Mouse (Mus musculus) lung, postnatal 0 days (tissue): ENCODE results near the gene Vezt. TPM values are rescaled to one million over a fixed set of nuclear protein-coding genes. Genes with fewer than 3 reads are reported as not detected.

Experiments
- ATAC-seq: fragments of 200-750 bp; cut with Nextera tagmentation; 2 replicates; pipeline ENCODE4 v1.8.0; 2017; ENCODE audit warnings: moderate library complexity
- DNase-seq: peaks from one replicate; pipeline ENCODE4 v3.0.0-alpha.2; 2016; ENCODE audit warnings: low spot score
- H3K27ac ChIP-seq: fragments of 300-500 bp; sonication (generic); 2 replicates; pipeline ENCODE4 v1.5.1; 2014; ENCODE audit warnings: antibody characterized with exemption, mild to moderate bottlenecking, low read length, mixed read lengths
- H3K27me3 ChIP-seq: fragments of 300-500 bp; sonication (generic); replicated peaks from 2 replicates; pipeline ENCODE4 v1.6.1; 2014; ENCODE audit warnings: low read length, mixed read lengths; ENCODE audit not compliant: insufficient read depth
- H3K36me3 ChIP-seq: fragments of 300-500 bp; sonication (generic); 2 replicates; pipeline ENCODE4 v1.6.1; 2014; ENCODE audit warnings: low read length, mixed read lengths; ENCODE audit not compliant: insufficient read depth
- H3K4me1 ChIP-seq: fragments of 300-500 bp; sonication (generic); 2 replicates; pipeline ENCODE4 v1.6.1; 2014; ENCODE audit warnings: antibody characterized with exemption, low read depth, low read length, mixed read lengths; ENCODE audit not compliant: insufficient read depth
- H3K4me2 ChIP-seq: fragments of 300-500 bp; sonication (generic); replicated peaks from 2 replicates; pipeline ENCODE4 v1.6.1; 2014; ENCODE audit warnings: low read depth, mild to moderate bottlenecking, low read length, moderate library complexity, mixed read lengths
- H3K4me3 ChIP-seq: fragments of 300-500 bp; sonication (generic); 2 replicates; pipeline ENCODE4 v1.5.1; 2014; ENCODE audit warnings: low read depth, low read length
- H3K9ac ChIP-seq: fragments of 300-500 bp; sonication (generic); replicated peaks from 2 replicates; pipeline ENCODE4 v1.6.1; 2014; ENCODE audit warnings: low read depth, mild to moderate bottlenecking
- H3K9me3 ChIP-seq: fragments of 300-500 bp; sonication (generic); 2 replicates; pipeline ENCODE4 v1.6.1; 2016; ENCODE audit warnings: low read length, mixed read lengths
- CTCF ChIP-seq: IDR thresholded peaks from 2 replicates; pipeline ENCODE4 v1.5.1; 2016; ENCODE audit warnings: antibody characterized with exemption, mild to moderate bottlenecking
- EP300 ChIP-seq: IDR thresholded peaks from 2 replicates; pipeline ENCODE4 v1.6.1; 2016; ENCODE audit warnings: antibody characterized with exemption, mild to moderate bottlenecking, control low read depth
- WGBS: fragments of 180-500 bp; shearing (Covaris S2); extraction: QIAGEN DNeasy Blood & Tissue Kit; methylation state at CpG from one replicate; pipeline ENCODE4 v1.1.7; 2014; 5-methylcytosine and 5-hydroxymethylcytosine counted together
- polyA plus RNA-seq: library from polyadenylated mRNA; unstranded; fragments of >200 nt; fragmentation: Nextera tagmentation; extraction: Ambion mirVana; gene quantifications from 2 replicates; pipeline ENCODE4 v1.2.1, GENCODE M21; 2015

The Vezt gene
- polyA plus RNA-seq, 1 experiment from 2014 or later, result 14.3 TPM

DNA sequence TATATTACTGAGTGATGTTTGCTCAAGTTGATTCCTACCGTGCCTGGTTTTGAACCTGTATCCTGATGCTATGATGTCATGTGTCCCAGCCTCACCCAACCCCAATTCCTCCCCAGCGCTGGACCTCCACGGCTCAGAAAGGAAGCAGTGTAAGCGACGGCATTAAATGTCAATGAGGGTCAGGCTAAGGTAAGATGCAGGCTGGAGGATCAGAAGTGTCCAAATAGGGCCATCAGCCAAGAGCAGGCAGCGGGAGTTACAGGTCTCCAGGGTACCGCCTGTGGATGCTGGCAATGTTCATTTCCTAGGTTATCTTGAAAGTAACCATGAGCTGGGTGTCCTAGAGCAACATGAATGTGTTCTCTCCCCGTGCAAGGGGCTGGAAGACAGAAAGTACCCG lies 104.2 kb downstream of the Vezt start:
- Histone ChIP-seq H3K9me3 (no peaks in the 10 kb centered on the region), H3K27ac (no peak overlapping the region), H3K4me3 (no peak overlapping the region), H3K36me3 (no peaks in the 10 kb centered on the region), H3K27me3 (no peaks in the 10 kb centered on the region), H3K4me2 (no peak overlapping the region), H3K9ac (no peak overlapping the region), H3K4me1 (no peaks in the 10 kb centered on the region)
- ATAC-seq (no peak), DNase-seq (no peak)
- no peak for TF ChIP-seq CTCF
- TF ChIP-seq EP300, result no peak
- WGBS, result 68% methylated on average over 9 of the region's 9 CpGs

DNA sequence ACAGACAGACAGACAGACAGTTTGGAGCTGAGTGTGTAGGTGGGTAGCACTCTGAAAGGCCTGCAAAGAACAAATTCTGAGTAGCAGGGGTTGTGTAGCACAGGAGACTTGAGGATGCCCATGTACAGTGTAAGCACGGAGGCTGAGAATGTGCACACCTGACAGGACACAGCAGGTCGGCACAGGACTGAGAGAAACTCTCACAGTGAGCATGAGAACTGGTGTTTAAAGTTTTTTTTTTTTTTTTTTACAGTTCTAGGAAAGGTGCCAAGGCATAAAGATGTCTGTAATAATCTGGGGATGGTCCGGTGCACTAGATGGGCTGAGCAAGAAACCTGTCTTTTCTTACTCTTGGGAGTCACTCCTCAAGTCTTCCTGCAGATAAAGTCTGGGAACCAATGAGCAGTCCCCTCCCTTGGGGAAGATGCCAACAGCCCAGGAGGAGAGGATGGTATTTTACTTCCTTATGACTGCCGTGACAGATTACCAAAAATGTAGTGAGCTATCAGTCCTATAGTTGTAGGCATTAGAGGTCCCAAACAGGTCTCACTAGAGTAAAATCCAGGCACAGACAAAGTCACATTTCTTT lies 105.3 kb downstream of the Vezt start:
- H3K27ac ChIP-seq, result no peak overlapping the region
- H3K36me3 ChIP-seq, result no peaks in the 10 kb centered on the region
- no peak overlapping the region for H3K4me2 ChIP-seq
- DNase-seq, result no peak
- no peaks in the 10 kb centered on the region for H3K27me3 ChIP-seq
- H3K4me1 ChIP-seq, result no peaks in the 10 kb centered on the region
- no peak for TF ChIP-seq CTCF
- no peak for TF ChIP-seq EP300
- no peaks in the 10 kb centered on the region for H3K9me3 ChIP-seq
- no peak overlapping the region for H3K4me3 ChIP-seq
- H3K9ac ChIP-seq, result no peak overlapping the region
- ATAC-seq, result no peak
- whole genome bisulfite sequencing, result 58% methylated on average over 4 of the region's 4 CpGs

DNA sequence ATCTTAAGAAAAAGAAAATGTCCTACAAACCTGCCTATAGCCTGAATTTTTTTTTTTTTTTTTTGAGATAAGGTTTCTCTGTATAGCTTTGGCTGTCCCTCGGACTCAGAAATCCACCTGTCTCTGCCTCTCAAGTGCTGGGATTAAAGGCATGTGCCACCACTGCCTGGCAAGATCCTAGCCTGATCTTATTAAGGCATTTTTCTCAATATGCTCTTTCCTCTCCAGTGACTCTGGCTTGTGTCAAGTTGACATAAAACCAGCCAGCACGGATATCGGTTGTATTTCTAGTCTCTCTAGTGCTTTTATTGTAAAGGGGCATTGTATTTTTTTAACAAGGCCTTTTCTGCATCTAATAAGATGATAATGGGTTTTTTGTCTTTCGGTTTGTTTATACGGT lies 111.0 kb downstream of the Vezt start:
- Histone ChIP-seq H3K9ac (no peak overlapping the region), H3K27me3 (no peaks in the 10 kb centered on the region), H3K4me1 (no peaks in the 10 kb centered on the region), H3K27ac (no peak overlapping the region), H3K4me2 (no peak overlapping the region), H3K9me3 (no peaks in the 10 kb centered on the region), H3K4me3 (no peak overlapping the region), H3K36me3 (no peaks in the 10 kb centered on the region)
- DNase-seq, result no peak
- TF ChIP-seq CTCF, result no peak
- no peak for TF ChIP-seq EP300
- 83% methylated on average over 5 of the region's 5 CpGs for WGBS
- ATAC-seq, result no peak

DNA sequence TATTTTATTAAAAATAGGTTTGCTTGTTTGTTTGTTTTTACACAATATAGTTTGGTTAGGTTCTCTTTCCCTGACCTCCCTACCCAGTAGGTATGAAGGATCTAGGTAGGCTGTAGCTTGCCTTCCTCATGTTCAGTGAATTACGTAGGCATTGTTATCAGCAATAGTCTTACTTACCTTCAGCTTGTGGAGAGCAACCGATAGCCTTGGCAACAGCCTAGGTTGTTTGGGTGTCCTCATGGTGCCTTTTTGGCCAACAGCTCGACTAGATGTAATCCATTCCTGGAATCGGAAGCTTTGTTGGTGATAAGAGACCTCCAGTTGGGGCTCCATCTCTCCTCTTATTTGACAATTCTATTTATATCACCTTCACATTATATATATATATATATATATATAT lies 114.5 kb downstream of the Vezt start:
- Histone ChIP-seq H3K4me2 (no peak overlapping the region), H3K9me3 (no peaks in the 10 kb centered on the region), H3K9ac (no peak overlapping the region), H3K27ac (no peak overlapping the region), H3K27me3 (no peaks in the 10 kb centered on the region), H3K36me3 (no peaks in the 10 kb centered on the region), H3K4me3 (no peak overlapping the region), H3K4me1 (no peaks in the 10 kb centered on the region; the same call in 1 of the 2 replicates)
- no peak for TF ChIP-seq EP300
- TF ChIP-seq CTCF, result no peak
- DNase-seq, result no peak
- no peak for ATAC-seq
- WGBS, result 86% methylated on average over 4 of the region's 4 CpGs

DNA sequence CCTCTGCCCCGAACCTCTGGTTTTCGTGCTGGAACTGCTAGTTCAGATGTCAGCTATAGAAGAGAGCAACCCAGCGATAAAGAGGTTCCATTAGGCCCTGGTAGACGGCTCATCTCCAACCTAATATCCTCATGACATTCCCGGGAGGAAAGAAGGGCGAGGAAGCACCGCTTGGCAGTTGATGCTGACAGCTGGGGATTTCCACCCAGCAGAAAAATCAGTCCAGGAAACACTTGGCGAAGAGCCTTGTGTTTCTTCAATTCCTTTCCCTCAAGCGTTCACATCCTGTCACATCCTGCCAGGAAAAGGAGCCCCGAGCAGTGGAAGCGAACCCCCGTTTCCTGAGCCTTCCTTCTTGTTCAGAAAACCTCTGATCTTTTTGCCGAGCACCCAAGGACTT lies 116.4 kb downstream of the Vezt start:
- peak; percentile 63; the same call in 1 of the 2 replicates for ATAC-seq
- peak overlapping the region; percentile 30 for H3K4me2 ChIP-seq
- H3K9me3 ChIP-seq, result no peaks in the 10 kb centered on the region
- TF ChIP-seq EP300 (no peak), CTCF (no peak)
- H3K4me3 ChIP-seq, result no peak overlapping the region
- H3K9ac ChIP-seq, result no peak overlapping the region
- H3K27ac ChIP-seq, result peak overlapping the region; percentile 52
- no peaks in the 10 kb centered on the region; the same call in 1 of the 2 replicates for H3K4me1 ChIP-seq
- no peaks in the 10 kb centered on the region for H3K36me3 ChIP-seq
- 35% methylated on average over 13 of the region's 13 CpGs for WGBS
- peak; percentile 47 for DNase-seq
- no peaks in the 10 kb centered on the region for H3K27me3 ChIP-seq

DNA sequence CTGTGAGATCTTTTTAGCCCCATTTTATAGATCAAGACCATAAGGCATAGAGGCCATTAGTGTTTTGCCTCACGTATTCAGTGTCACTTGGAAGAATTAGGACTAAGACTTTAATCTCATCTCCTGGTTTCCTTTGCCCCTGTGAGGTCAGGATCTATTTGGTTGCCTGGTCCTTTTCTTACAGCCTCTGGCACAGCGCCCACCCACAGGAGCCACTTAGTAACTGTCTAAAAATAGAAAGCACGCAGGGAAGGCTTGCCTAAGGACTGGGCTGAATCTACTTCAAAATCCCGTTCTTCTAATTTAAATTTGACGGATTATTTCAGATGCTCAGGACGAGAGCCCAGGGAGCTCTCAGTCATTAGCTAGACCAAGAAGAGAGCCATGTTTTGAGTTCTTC lies 116.9 kb downstream of the Vezt start:
- Histone ChIP-seq H3K9ac (no peak overlapping the region), H3K27me3 (no peaks in the 10 kb centered on the region), H3K4me3 (no peak overlapping the region), H3K4me1 (no peaks in the 10 kb centered on the region; the same call in 1 of the 2 replicates), H3K4me2 (peak overlapping the region; percentile 30; the same call in 1 of the 2 replicates), H3K27ac (no peak overlapping the region; the same call in 1 of the 2 replicates), H3K9me3 (no peaks in the 10 kb centered on the region), H3K36me3 (no peaks in the 10 kb centered on the region)
- no peak for TF ChIP-seq EP300
- 16% methylated on average over 6 of the region's 6 CpGs for WGBS
- ATAC-seq, result peak; percentile 86
- peak; percentile 78 for DNase-seq
